Mouse (Mus musculus): ENCODE results near the gene Fbxo40.

Gene Fbxo40

GRCm38 (mm10) chr16:36989999-36990625 lies at the start of gene Fbxo40:
Fbxo40 (minus strand) TSS chr16:36990467.
- H3K27me3 ChIP-seq (ENCODE audit: control insufficient read depth, insufficient read depth, low read length, poor library complexity, severe bottlenecking), result no peaks in the 10 kb centered on the region
- no peaks in the 10 kb centered on the region for H3K36me3 ChIP-seq (ENCODE audit: control insufficient read depth, insufficient read depth, low read length, poor library complexity, severe bottlenecking)
- DNase-seq (ENCODE audit: low read depth, low spot score), result no peak

GRCm38 (mm10) chr16:37034751-37035150 lies 44.5 kb upstream of the Fbxo40 start:
- H3K27me3 ChIP-seq (ENCODE audit: control insufficient read depth, insufficient read depth, low read length, poor library complexity, severe bottlenecking), result no peaks in the 10 kb centered on the region
- no peaks in the 10 kb centered on the region for H3K36me3 ChIP-seq (ENCODE audit: control insufficient read depth, insufficient read depth, low read length, poor library complexity, severe bottlenecking)
- DNase-seq (ENCODE audit: low read depth, low spot score), result no peak

- Histone ChIP-seq H3K27me3 (ENCODE audit: control insufficient read depth, insufficient read depth, low read length, poor library complexity, severe bottlenecking) (no peaks in the 10 kb centered on the region), H3K36me3 (ENCODE audit: control insufficient read depth, insufficient read depth, low read length, poor library complexity, severe bottlenecking) (no peaks in the 10 kb centered on the region)
- no peak for DNase-seq (ENCODE audit: low read depth, low spot score)
Measured at GRCm38 (mm10) chr16:37031996-37032395, 41.7 kb upstream of the Fbxo40 start.

- no peaks in the 10 kb centered on the region for H3K27me3 ChIP-seq (ENCODE audit: control insufficient read depth, insufficient read depth, low read length, poor library complexity, severe bottlenecking)
- no peak for DNase-seq (ENCODE audit: low read depth, low spot score)
- no peaks in the 10 kb centered on the region for H3K36me3 ChIP-seq (ENCODE audit: control insufficient read depth, insufficient read depth, low read length, poor library complexity, severe bottlenecking)
Measured at GRCm38 (mm10) chr16:37027581-37027980, 37.3 kb upstream of the Fbxo40 start.

GRCm38 (mm10) chr16:37012336-37012735 lies 22.1 kb upstream of the Fbxo40 start:
- Histone ChIP-seq H3K36me3 (ENCODE audit: control insufficient read depth, insufficient read depth, low read length, poor library complexity, severe bottlenecking) (no peaks in the 10 kb centered on the region), H3K27me3 (ENCODE audit: control insufficient read depth, insufficient read depth, low read length, poor library complexity, severe bottlenecking) (no peaks in the 10 kb centered on the region)
- no peak for DNase-seq (ENCODE audit: low read depth, low spot score)

GRCm38 (mm10) chr16:37011922-37012289 lies 21.6 kb upstream of the Fbxo40 start:
- DNase-seq (ENCODE audit: low read depth, low spot score), result no peak
- Histone ChIP-seq H3K36me3 (ENCODE audit: control insufficient read depth, insufficient read depth, low read length, poor library complexity, severe bottlenecking) (no peaks in the 10 kb centered on the region), H3K27me3 (ENCODE audit: control insufficient read depth, insufficient read depth, low read length, poor library complexity, severe bottlenecking) (no peaks in the 10 kb centered on the region)

- DNase-seq (ENCODE audit: low read depth, low spot score), result peak; percentile 95
- no peaks in the 10 kb centered on the region for H3K27me3 ChIP-seq (ENCODE audit: control insufficient read depth, insufficient read depth, low read length, poor library complexity, severe bottlenecking)
Measured at GRCm38 (mm10) chr16:37011061-37011921, 21.0 kb upstream of the Fbxo40 start, which contains the start of gene Polq. Polq (plus strand) TSS chr16:37011786.

GRCm38 (mm10) chr16:37010370-37010769 lies 20.1 kb upstream of the Fbxo40 start:
- Histone ChIP-seq H3K36me3 (ENCODE audit: control insufficient read depth, insufficient read depth, low read length, poor library complexity, severe bottlenecking) (no peaks in the 10 kb centered on the region), H3K27me3 (ENCODE audit: control insufficient read depth, insufficient read depth, low read length, poor library complexity, severe bottlenecking) (no peaks in the 10 kb centered on the region)
- peak; percentile 80 for DNase-seq (ENCODE audit: low read depth, low spot score)

More at GRCm38 (mm10) chr16:37011061-37011921, 21.0 kb upstream of the Fbxo40 start, which contains the start of gene Polq:
- H3K36me3 ChIP-seq (ENCODE audit: control insufficient read depth, insufficient read depth, low read length, poor library complexity, severe bottlenecking), result no peaks in the 10 kb centered on the region

GRCm38 (mm10) chr16:37009262-37009661 lies 19.0 kb upstream of the Fbxo40 start:
- no peak for DNase-seq (ENCODE audit: low read depth, low spot score)
- Histone ChIP-seq H3K36me3 (ENCODE audit: control insufficient read depth, insufficient read depth, low read length, poor library complexity, severe bottlenecking) (no peaks in the 10 kb centered on the region), H3K27me3 (ENCODE audit: control insufficient read depth, insufficient read depth, low read length, poor library complexity, severe bottlenecking) (no peaks in the 10 kb centered on the region)

- H3K27me3 ChIP-seq (ENCODE audit: control insufficient read depth, insufficient read depth, low read length, poor library complexity, severe bottlenecking), result no peaks in the 10 kb centered on the region
- no peak for DNase-seq (ENCODE audit: low read depth, low spot score)
Measured at GRCm38 (mm10) chr16:36999366-36999972, 9.2 kb upstream of the Fbxo40 start.

GRCm38 (mm10) chr16:36997650-36998049 lies 7.4 kb upstream of the Fbxo40 start:
- H3K27me3 ChIP-seq (ENCODE audit: control insufficient read depth, insufficient read depth, low read length, poor library complexity, severe bottlenecking), result no peaks in the 10 kb centered on the region
- no peaks in the 10 kb centered on the region for H3K36me3 ChIP-seq (ENCODE audit: control insufficient read depth, insufficient read depth, low read length, poor library complexity, severe bottlenecking)
- DNase-seq (ENCODE audit: low read depth, low spot score), result no peak

More at GRCm38 (mm10) chr16:36999366-36999972, 9.2 kb upstream of the Fbxo40 start:
- H3K36me3 ChIP-seq (ENCODE audit: control insufficient read depth, insufficient read depth, low read length, poor library complexity, severe bottlenecking), result no peaks in the 10 kb centered on the region

- no peaks in the 10 kb centered on the region for H3K36me3 ChIP-seq (ENCODE audit: control insufficient read depth, insufficient read depth, low read length, poor library complexity, severe bottlenecking)
- H3K27me3 ChIP-seq (ENCODE audit: control insufficient read depth, insufficient read depth, low read length, poor library complexity, severe bottlenecking), result no peaks in the 10 kb centered on the region
- peak; percentile 47 for DNase-seq (ENCODE audit: low read depth, low spot score)
Measured at GRCm38 (mm10) chr16:36989493-36989892, 774 bp downstream of the Fbxo40 start.

- no peak for DNase-seq (ENCODE audit: low read depth, low spot score)
- H3K27me3 ChIP-seq (ENCODE audit: control insufficient read depth, insufficient read depth, low read length, poor library complexity, severe bottlenecking), result no peaks in the 10 kb centered on the region
- no peaks in the 10 kb centered on the region for H3K36me3 ChIP-seq (ENCODE audit: control insufficient read depth, insufficient read depth, low read length, poor library complexity, severe bottlenecking)
Measured at GRCm38 (mm10) chr16:36988066-36988465, 2.2 kb downstream of the Fbxo40 start.

GRCm38 (mm10) chr16:36987399-36987798 lies 2.9 kb downstream of the Fbxo40 start:
- no peak for DNase-seq (ENCODE audit: low read depth, low spot score)
- H3K36me3 ChIP-seq (ENCODE audit: control insufficient read depth, insufficient read depth, low read length, poor library complexity, severe bottlenecking), result no peaks in the 10 kb centered on the region
- no peaks in the 10 kb centered on the region for H3K27me3 ChIP-seq (ENCODE audit: control insufficient read depth, insufficient read depth, low read length, poor library complexity, severe bottlenecking)

- peak; percentile 74 for DNase-seq (ENCODE audit: low read depth, low spot score)
- H3K36me3 ChIP-seq (ENCODE audit: control insufficient read depth, insufficient read depth, low read length, poor library complexity, severe bottlenecking), result no peaks in the 10 kb centered on the region
- no peaks in the 10 kb centered on the region for H3K27me3 ChIP-seq (ENCODE audit: control insufficient read depth, insufficient read depth, low read length, poor library complexity, severe bottlenecking)
Measured at GRCm38 (mm10) chr16:36985636-36986042, 4.6 kb downstream of the Fbxo40 start.
